In the genomic region with DNA sequence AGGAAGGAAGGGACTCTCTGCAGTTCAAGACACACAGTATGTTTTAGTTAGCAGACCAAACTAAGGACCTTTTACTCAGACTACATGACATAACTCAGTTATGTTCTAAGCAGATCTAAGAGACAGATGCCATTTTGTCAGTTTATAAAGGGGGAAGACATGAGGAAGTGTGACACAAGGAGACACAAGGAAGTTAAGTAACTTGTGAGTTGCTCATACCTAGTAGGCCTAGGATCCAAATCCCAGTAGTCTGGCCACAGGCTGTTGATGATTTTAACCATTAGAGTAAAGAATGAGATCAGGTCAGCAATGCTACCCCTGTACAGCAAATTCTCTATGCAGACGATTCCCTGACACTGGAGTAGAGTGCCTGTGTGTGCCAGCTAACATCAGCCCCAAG, we compare ENCODE assay signal across 15 mouse cellular contexts.
"Had no signal": no experiment of that assay in that cellular context is flagged by ENCODE, and none has a peak within 500 bp of the region (broad histone marks: within the 10 kb centered on the region; RNA-seq: fewer than 3 reads in every experiment).

No protein-coding gene starts in this region.

- ATAC-seq: hindbrain, embryonic 16.5 days; inflammation-experienced regulatory T-cells, adult 6 months; intestine, embryonic 15.5 days; intestine, postnatal 0 days; liver, embryonic 12.5 days had no signal

- DNase-seq: gastrocnemius, postnatal 14 days; gastrocnemius, postnatal 36 days; heart, adult 2 months; heart, postnatal 4 days; kidney, adult 18-20 months; kidney, adult 8-10 months; kidney, postnatal 10 days; kidney, postnatal 25 days; kidney, postnatal 4 days; left cerebral cortex, postnatal 4 days had no signal
